Mouse (Mus musculus) liver, embryonic 14.5 days (tissue): Measurements from ENCODE around the gene Lag3. TPM values are rescaled to one million over a fixed set of nuclear protein-coding genes. Genes with fewer than 3 reads are reported as not detected.

Experiments used
- ATAC-seq: fragments of 200-750 bp; cut with Nextera tagmentation; 2 replicates; pipeline ENCODE4 v1.8.0; 2017; ENCODE audit warnings: moderate number of reproducible peaks, mild to moderate bottlenecking, moderate library complexity; ENCODE audit not compliant: insufficient read depth
- DNase-seq, 3 experiments: peaks; one replicate each; pipeline ENCODE4 v3.0.0-alpha.2; 2012 to 2013; ENCODE audit warnings: low read depth in 3 of 3, low spot score in 3 of 3
- H3K27ac ChIP-seq: fragments of 300-500 bp; sonication (generic); 2 replicates; pipeline ENCODE4 v1.5.1; 2014; ENCODE audit warnings: moderate library complexity, mild to moderate bottlenecking, control low read depth, inconsistent platforms
- H3K27me3 ChIP-seq: fragments of 300-500 bp; sonication (generic); 2 replicates; pipeline ENCODE4 v1.6.1; 2014; ENCODE audit warnings: mild to moderate bottlenecking, low read length, moderate library complexity; ENCODE audit not compliant: control insufficient read depth, insufficient read depth
- H3K36me3 ChIP-seq: fragments of 300-500 bp; sonication (generic); replicated peaks from 2 replicates; pipeline ENCODE4 v1.6.1; 2014; ENCODE audit warnings: low read depth; ENCODE audit not compliant: control insufficient read depth, insufficient read depth
- H3K4me1 ChIP-seq, 2 experiments: fragments of 200-500 bp in 1 of 2; fragments of 300-500 bp in 1 of 2; sonication (generic) in 1 of 2; replicated peaks; 2 replicates each; pipeline ENCODE4 v1.6.1; 2012 to 2014; ENCODE audit warnings: antibody characterized with exemption in 1 of 2, inconsistent platforms in 1 of 2, low read length in 1 of 2; ENCODE audit not compliant: control insufficient read depth in 2 of 2, insufficient read depth in 2 of 2
- H3K4me2 ChIP-seq: fragments of 300-500 bp; sonication (generic); 2 replicates; pipeline ENCODE4 v1.6.1; 2014; ENCODE audit warnings: low read depth, mild to moderate bottlenecking, control low read depth, moderate library complexity
- H3K4me3 ChIP-seq, 2 experiments: fragments of 200-500 bp in 1 of 2; fragments of 300-500 bp in 1 of 2; sonication (generic) in 1 of 2; 2 replicates each; pipeline ENCODE4 v1.5.1; 2012 to 2014; ENCODE audit warnings: low read depth in 2 of 2, low read length in 2 of 2, mild to moderate bottlenecking in 2 of 2, control low read depth in 1 of 2, inconsistent platforms in 1 of 2, moderate library complexity in 1 of 2; ENCODE audit not compliant: insufficient read depth in 1 of 2
- H3K9ac ChIP-seq: fragments of 300-500 bp; sonication (generic); replicated peaks from 2 replicates; pipeline ENCODE4 v1.6.1; 2014; ENCODE audit warnings: mild to moderate bottlenecking, control low read depth, moderate library complexity
- H3K9me3 ChIP-seq: fragments of 300-500 bp; sonication (generic); 2 replicates; pipeline ENCODE4 v1.6.1; 2016; ENCODE audit warnings: low read length, mixed read lengths; ENCODE audit not compliant: control insufficient read depth
- CTCF ChIP-seq: IDR thresholded peaks from 2 replicates; pipeline ENCODE4 v1.5.1; 2016; ENCODE audit warnings: antibody characterized with exemption, low read depth, control low read depth
- EP300 ChIP-seq: IDR thresholded peaks from 2 replicates; pipeline ENCODE4 v1.6.1; 2016; ENCODE audit warnings: antibody characterized with exemption, low read depth
- WGBS: fragments of 180-500 bp; shearing (Covaris S2); extraction: QIAGEN DNeasy Blood & Tissue Kit; methylation state at CpG from one replicate; pipeline ENCODE4 v1.1.7; 2014; ENCODE audit not compliant: insufficient replicate concordance; 5-methylcytosine and 5-hydroxymethylcytosine counted together
- polyA plus RNA-seq, 2 experiments: library from polyadenylated mRNA; depleted of rRNA in 1 of 2; stranded (reverse) in 1 of 2; unstranded in 1 of 2; fragments of >200 nt; fragmentation: Nextera tagmentation in 1 of 2; extraction: Ambion mirVana in 1 of 2; gene quantifications; 2 replicates each; pipeline versions ENCODE4 v1.2.1 to v1.2.3; 2012 to 2014

Lag3 gene
- polyA plus RNA-seq, 2 experiments, result 0.11 to 0.17 TPM

- peaks cover 52% of the 10 kb centered on the region for H3K27me3 ChIP-seq
- H3K4me2 ChIP-seq, result peak within 1 kb of the TSS; percentile 65
- H3K9ac ChIP-seq, result no peak within 1 kb of the TSS
- H3K4me3 ChIP-seq, result peak within 1 kb of the TSS; percentile 13 to 54
- DNase-seq, result peak in 2 of 3 experiments; percentile 9
- H3K9me3 ChIP-seq, result no peaks in the 10 kb centered on the region
- TF ChIP-seq EP300 (no peak), CTCF (peak; percentile 71)
- ATAC-seq, result peak; percentile 57; the same call in 1 of the 2 replicates
- H3K27ac ChIP-seq, result no peak within 1 kb of the TSS
- H3K4me1 ChIP-seq, result no peaks in the 10 kb centered on the region
- no peaks in the 10 kb centered on the region for H3K36me3 ChIP-seq
- WGBS, result 1% methylated on average over 83 of the region's 86 CpGs
These were observed 54.3 kb downstream of the Lag3 start, which contains the start of gene P3h3 for GRCm38 (mm10) chr6:124856916-124857839. P3h3 (minus strand) TSS chr6:124857752.

DNA sequence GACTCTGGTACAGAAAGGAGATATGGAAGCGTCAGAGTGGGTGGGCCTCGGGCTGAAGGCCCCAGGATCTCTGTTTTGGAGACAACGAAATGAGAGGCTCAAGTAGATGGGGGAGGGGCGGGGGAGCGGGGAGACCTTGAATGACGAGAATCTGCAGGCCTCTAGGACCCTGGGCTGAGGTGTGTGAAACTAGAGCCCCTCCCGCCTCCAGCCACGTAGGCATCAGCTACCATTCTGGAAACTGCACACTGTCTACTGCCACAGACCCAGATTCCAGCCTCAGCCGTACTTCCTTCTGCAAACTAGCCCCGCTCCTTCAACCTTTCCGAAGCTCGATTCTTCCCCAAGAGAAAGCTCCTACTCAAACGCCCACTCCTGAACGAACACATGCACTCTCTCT, 55.2 kb downstream of the Lag3 start:
- Histone ChIP-seq H3K4me2 (peak overlapping the region; percentile 65), H3K27ac (no peak overlapping the region), H3K9ac (no peak overlapping the region), H3K27me3 (peaks cover 46% of the 10 kb centered on the region), H3K4me3 (no peak overlapping the region), H3K4me1 (no peaks in the 10 kb centered on the region), H3K36me3 (no peaks in the 10 kb centered on the region), H3K9me3 (no peaks in the 10 kb centered on the region)
- 18% methylated on average over 14 of the region's 14 CpGs for WGBS
- TF ChIP-seq CTCF (no peak), EP300 (no peak)
- no peak for DNase-seq
- ATAC-seq, result no peak

GRCm38 (mm10) chr6:124854647-124855046, 56.9 kb downstream of the Lag3 start:
- WGBS, result 45% methylated on average over 12 of the region's 12 CpGs
- H3K4me3 ChIP-seq, result no peak overlapping the region
- no peak overlapping the region for H3K4me2 ChIP-seq
- no peak for DNase-seq
- H3K36me3 ChIP-seq, result no peaks in the 10 kb centered on the region
- no peak for ATAC-seq
- no peaks in the 10 kb centered on the region for H3K4me1 ChIP-seq
- peaks cover 42% of the 10 kb centered on the region for H3K27me3 ChIP-seq
- H3K9ac ChIP-seq, result no peak overlapping the region
- TF ChIP-seq CTCF (no peak), EP300 (no peak)
- no peaks in the 10 kb centered on the region for H3K9me3 ChIP-seq
- H3K27ac ChIP-seq, result no peak overlapping the region

Other genes with a start within 250 kb of the Lag3 start
- 61.4 and 65.7 TPM in 2 replicates for gene Lpcat3, start 248.7 kb downstream of the Lag3 start, polyA plus RNA-seq (2012; rRNA removed)
- 64.2 and 67.0 TPM in 2 replicates for gene Lpcat3, start 248.7 kb downstream of the Lag3 start, polyA plus RNA-seq (2014; fragmentation: Nextera tagmentation; extraction: Ambion mirVana)
- 91.1 and 103 TPM in 2 replicates for gene Emg1, start 199.5 kb downstream of the Lag3 start, polyA plus RNA-seq (2012; rRNA removed)
- gene Emg1, start 199.5 kb downstream of the Lag3 start, polyA plus RNA-seq (2014; fragmentation: Nextera tagmentation; extraction: Ambion mirVana), result 147 and 162 TPM in 2 replicates
- gene Phb2, start 199.4 kb downstream of the Lag3 start, polyA plus RNA-seq (2012; rRNA removed), result 101 and 124 TPM in 2 replicates
- gene Phb2, start 199.4 kb downstream of the Lag3 start, polyA plus RNA-seq (2014; fragmentation: Nextera tagmentation; extraction: Ambion mirVana), result 210 and 240 TPM in 2 replicates
- 14.3 and 17.9 TPM in 2 replicates for gene Ptpn6, start 173.0 kb downstream of the Lag3 start, polyA plus RNA-seq (2012; rRNA removed)
- gene Ptpn6, start 173.0 kb downstream of the Lag3 start, polyA plus RNA-seq (2014; fragmentation: Nextera tagmentation; extraction: Ambion mirVana), result 26.6 and 28.4 TPM in 2 replicates
- gene Grcc10, start 170.3 kb downstream of the Lag3 start, polyA plus RNA-seq (2012; rRNA removed), result 27.9 and 50.2 TPM in 2 replicates
- gene Grcc10, start 170.3 kb downstream of the Lag3 start, polyA plus RNA-seq (2014; fragmentation: Nextera tagmentation; extraction: Ambion mirVana), result 74.0 and 80.0 TPM in 2 replicates
- gene Gm45234, start 155.7 kb downstream of the Lag3 start, polyA plus RNA-seq (2012; rRNA removed), result 0.37 TPM in 1 of 2 replicates, not detected in the other
- not detected in 2 replicates for gene Gm45234, start 155.7 kb downstream of the Lag3 start, polyA plus RNA-seq (2014; fragmentation: Nextera tagmentation; extraction: Ambion mirVana)
- 2.5 and 2.8 TPM in 2 replicates for gene Atn1, start 155.2 kb downstream of the Lag3 start, polyA plus RNA-seq (2012; rRNA removed)
- 0.58 and 1.5 TPM in 2 replicates for gene Atn1, start 155.2 kb downstream of the Lag3 start, polyA plus RNA-seq (2014; fragmentation: Nextera tagmentation; extraction: Ambion mirVana)
- 0.47 and 0.50 TPM in 2 replicates for gene Eno2, start 142.0 kb downstream of the Lag3 start, polyA plus RNA-seq (2012; rRNA removed)
- gene Eno2, start 142.0 kb downstream of the Lag3 start, polyA plus RNA-seq (2014; fragmentation: Nextera tagmentation; extraction: Ambion mirVana), result 0.09 TPM in 1 of 2 replicates, not detected in the other
- 0.09 TPM in 1 of 2 replicates, not detected in the other for gene Lrrc23, start 132.0 kb downstream of the Lag3 start, polyA plus RNA-seq (2012; rRNA removed)
- not detected in 2 replicates for gene Lrrc23, start 132.0 kb downstream of the Lag3 start, polyA plus RNA-seq (2014; fragmentation: Nextera tagmentation; extraction: Ambion mirVana)
- 4.1 and 5.0 TPM in 2 replicates for gene Spsb2, start 103.0 kb downstream of the Lag3 start, polyA plus RNA-seq (2012; rRNA removed)
- 4.7 and 5.0 TPM in 2 replicates for gene Spsb2, start 103.0 kb downstream of the Lag3 start, polyA plus RNA-seq (2014; fragmentation: Nextera tagmentation; extraction: Ambion mirVana)
- gene Tpi1, start 97.4 kb downstream of the Lag3 start, polyA plus RNA-seq (2012; rRNA removed), result 266 and 292 TPM in 2 replicates
- 418 and 420 TPM in 2 replicates for gene Tpi1, start 97.4 kb downstream of the Lag3 start, polyA plus RNA-seq (2014; fragmentation: Nextera tagmentation; extraction: Ambion mirVana)
- 24.4 and 27.6 TPM in 2 replicates for gene Usp5, start 82.2 kb downstream of the Lag3 start, polyA plus RNA-seq (2012; rRNA removed)
- gene Usp5, start 82.2 kb downstream of the Lag3 start, polyA plus RNA-seq (2014; fragmentation: Nextera tagmentation; extraction: Ambion mirVana), result 38.0 and 42.5 TPM in 2 replicates
- gene Cdca3, start 82.2 kb downstream of the Lag3 start, polyA plus RNA-seq (2012; rRNA removed), result 147 and 165 TPM in 2 replicates
- 205 and 206 TPM in 2 replicates for gene Cdca3, start 82.2 kb downstream of the Lag3 start, polyA plus RNA-seq (2014; fragmentation: Nextera tagmentation; extraction: Ambion mirVana)
- 0.03 and 0.06 TPM in 2 replicates for gene Gnb3, start 71.4 kb downstream of the Lag3 start, polyA plus RNA-seq (2012; rRNA removed)
- gene Gnb3, start 71.4 kb downstream of the Lag3 start, polyA plus RNA-seq (2014; fragmentation: Nextera tagmentation; extraction: Ambion mirVana), result 0.23 TPM in 1 of 2 replicates, not detected in the other
- gene P3h3, start 54.0 kb downstream of the Lag3 start, polyA plus RNA-seq (2012; rRNA removed), result 3.2 and 3.5 TPM in 2 replicates
- 0.83 and 0.88 TPM in 2 replicates for gene P3h3, start 54.0 kb downstream of the Lag3 start, polyA plus RNA-seq (2014; fragmentation: Nextera tagmentation; extraction: Ambion mirVana)
- 0.03 and 0.18 TPM in 2 replicates for gene Gpr162, start 47.7 kb downstream of the Lag3 start, polyA plus RNA-seq (2012; rRNA removed)
- gene Gpr162, start 47.7 kb downstream of the Lag3 start, polyA plus RNA-seq (2014; fragmentation: Nextera tagmentation; extraction: Ambion mirVana), result not detected in 2 replicates
- 0.07 and 0.10 TPM in 2 replicates for gene Cd4, start 23.5 kb downstream of the Lag3 start, polyA plus RNA-seq (2012; rRNA removed)
- 0.03 TPM in 1 of 2 replicates, not detected in the other for gene Cd4, start 23.5 kb downstream of the Lag3 start, polyA plus RNA-seq (2014; fragmentation: Nextera tagmentation; extraction: Ambion mirVana)
- gene Ptms, start 8.4 kb upstream of the Lag3 start, polyA plus RNA-seq (2012; rRNA removed), result 109 and 131 TPM in 2 replicates
- 29.7 and 39.7 TPM in 2 replicates for gene Ptms, start 8.4 kb upstream of the Lag3 start, polyA plus RNA-seq (2014; fragmentation: Nextera tagmentation; extraction: Ambion mirVana)
- gene Mlf2, start 19.7 kb upstream of the Lag3 start, polyA plus RNA-seq (2012; rRNA removed), result 85.0 and 96.5 TPM in 2 replicates
- 98.1 and 116 TPM in 2 replicates for gene Mlf2, start 19.7 kb upstream of the Lag3 start, polyA plus RNA-seq (2014; fragmentation: Nextera tagmentation; extraction: Ambion mirVana)
- gene Cops7a, start 53.8 kb upstream of the Lag3 start, polyA plus RNA-seq (2012; rRNA removed), result 57.8 and 62.6 TPM in 2 replicates
- gene Cops7a, start 53.8 kb upstream of the Lag3 start, polyA plus RNA-seq (2014; fragmentation: Nextera tagmentation; extraction: Ambion mirVana), result 51.5 and 52.6 TPM in 2 replicates
- 0.07 and 0.09 TPM in 2 replicates for gene Pianp, start 85.0 kb upstream of the Lag3 start, polyA plus RNA-seq (2012; rRNA removed)
- gene Pianp, start 85.0 kb upstream of the Lag3 start, polyA plus RNA-seq (2014; fragmentation: Nextera tagmentation; extraction: Ambion mirVana), result not detected in 2 replicates
- 20.2 and 22.2 TPM in 2 replicates for gene Zfp384, start 97.4 kb upstream of the Lag3 start, polyA plus RNA-seq (2012; rRNA removed)
- 2.9 and 3.1 TPM in 2 replicates for gene Zfp384, start 97.4 kb upstream of the Lag3 start, polyA plus RNA-seq (2014; fragmentation: Nextera tagmentation; extraction: Ambion mirVana)
- 14.1 and 17.9 TPM in 2 replicates for gene Ing4, start 128.1 kb upstream of the Lag3 start, polyA plus RNA-seq (2012; rRNA removed)
- gene Ing4, start 128.1 kb upstream of the Lag3 start, polyA plus RNA-seq (2014; fragmentation: Nextera tagmentation; extraction: Ambion mirVana), result 17.2 and 21.9 TPM in 2 replicates
- gene Acrbp, start 138.0 kb upstream of the Lag3 start, polyA plus RNA-seq (2012; rRNA removed), result 2.1 and 3.1 TPM in 2 replicates
- gene Acrbp, start 138.0 kb upstream of the Lag3 start, polyA plus RNA-seq (2014; fragmentation: Nextera tagmentation; extraction: Ambion mirVana), result 1.3 and 2.0 TPM in 2 replicates
- 1.6 and 1.8 TPM in 2 replicates for gene Lpar5, start 156.2 kb upstream of the Lag3 start, polyA plus RNA-seq (2012; rRNA removed)
- 0.68 and 1.0 TPM in 2 replicates for gene Lpar5, start 156.2 kb upstream of the Lag3 start, polyA plus RNA-seq (2014; fragmentation: Nextera tagmentation; extraction: Ambion mirVana)
- 13.9 and 24.7 TPM in 2 replicates for gene Chd4, start 184.3 kb upstream of the Lag3 start, polyA plus RNA-seq (2012; rRNA removed)
- 19.7 and 24.3 TPM in 2 replicates for gene Chd4, start 184.3 kb upstream of the Lag3 start, polyA plus RNA-seq (2014; fragmentation: Nextera tagmentation; extraction: Ambion mirVana)
- 18.9 and 24.5 TPM in 2 replicates for gene Nop2, start 220.2 kb upstream of the Lag3 start, polyA plus RNA-seq (2012; rRNA removed)
- 33.1 and 33.7 TPM in 2 replicates for gene Nop2, start 220.2 kb upstream of the Lag3 start, polyA plus RNA-seq (2014; fragmentation: Nextera tagmentation; extraction: Ambion mirVana)
- 4.8 and 6.0 TPM in 2 replicates for gene Iffo1, start 233.5 kb upstream of the Lag3 start, polyA plus RNA-seq (2012; rRNA removed)
- 1.8 and 3.7 TPM in 2 replicates for gene Iffo1, start 233.5 kb upstream of the Lag3 start, polyA plus RNA-seq (2014; fragmentation: Nextera tagmentation; extraction: Ambion mirVana)